Mouse (Mus musculus) right cerebral cortex, postnatal 14 days (tissue): ENCODE data around the gene Hk2.
"Not testable (repeated sequence)": the region's sequence is repeated elsewhere in the genome, so short reads cannot be mapped to it uniquely, and the experiment has no call there.

Experiments
- DNase-seq: peaks from one replicate; pipeline ENCODE4 v3.0.0; 2022

The Hk2 gene

DNA sequence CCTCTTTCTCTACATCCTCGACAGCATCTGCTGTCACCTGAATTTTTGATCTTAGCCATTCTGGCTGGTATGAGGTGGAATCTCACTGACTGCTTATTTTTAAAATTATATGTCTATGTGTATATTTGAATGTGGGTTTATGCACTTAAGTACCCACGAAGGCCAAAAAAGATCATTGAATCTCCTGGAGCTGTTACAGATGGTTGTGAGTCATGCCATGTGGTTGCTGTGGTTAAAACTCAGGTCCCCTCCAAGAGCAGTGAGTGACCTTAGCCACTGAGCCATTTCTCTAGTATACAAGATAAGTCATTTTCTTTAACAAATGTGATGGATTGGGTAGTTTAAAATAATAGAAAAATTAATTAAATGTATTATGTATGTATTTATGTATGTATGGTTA is 95.0 kb downstream of the Hk2 start:
- not testable (repeated sequence) for DNase-seq

DNA sequence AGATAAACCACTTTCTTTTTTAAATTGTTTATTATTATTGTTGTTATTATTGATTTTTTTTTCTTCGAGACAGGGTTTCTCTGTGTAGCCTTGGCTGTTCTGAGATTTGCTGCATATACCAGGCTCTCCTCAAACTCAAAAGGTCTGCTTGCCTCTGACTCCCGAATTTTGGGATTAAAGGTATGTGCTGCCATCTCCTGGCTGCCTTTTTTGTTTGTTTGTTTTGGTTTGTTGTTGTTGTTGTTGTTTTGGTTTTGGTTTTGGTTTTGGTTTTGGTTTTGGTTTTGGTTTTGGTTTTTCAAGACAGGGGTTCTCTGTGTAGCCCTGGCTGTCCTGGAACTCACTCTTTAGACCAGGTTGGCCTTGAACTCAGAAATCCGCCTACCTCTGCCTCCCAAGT is 96.6 kb downstream of the Hk2 start:
- not testable (repeated sequence) for DNase-seq
